Mouse (Mus musculus) G1E (cell line): ENCODE measurements around the gene Dnajc3. TPM values are rescaled to one million over a fixed set of nuclear protein-coding genes. Genes with fewer than 3 reads are reported as not detected.

Source experiments
- ATAC-seq: 2 replicates; pipeline ENCODE4 v1.8.0; 2016; ENCODE audit warnings: mild to moderate bottlenecking; ENCODE audit not compliant: insufficient number of reproducible peaks, poor library complexity, low FRiP score, severe bottlenecking; ENCODE audit errors: extremely low read depth
- DNase-seq: peaks from one replicate; pipeline ENCODE4 v3.0.0; 2012; ENCODE audit warnings: low spot score
- H3K27me3 ChIP-seq: 2 replicates; pipeline ENCODE4 v1.6.1; 2012; ENCODE audit warnings: mild to moderate bottlenecking, low read length, inconsistent platforms; ENCODE audit not compliant: insufficient read depth
- H3K36me3 ChIP-seq: replicated peaks from 2 replicates; pipeline ENCODE3; 2012; ENCODE audit warnings: mild to moderate bottlenecking, inconsistent platforms
- H3K4me1 ChIP-seq: 2 replicates; pipeline ENCODE4 v1.6.1; 2012; ENCODE audit warnings: low read depth, low read length, inconsistent platforms, mixed read lengths; ENCODE audit not compliant: insufficient read depth
- H3K4me3 ChIP-seq: 2 replicates; pipeline ENCODE4 v1.5.1; 2012; ENCODE audit warnings: low read depth, mild to moderate bottlenecking, inconsistent platforms, low read length, moderate library complexity, mixed read lengths
- H3K9me3 ChIP-seq: replicated peaks from 2 replicates; pipeline ENCODE4 v1.6.1; 2012; ENCODE audit warnings: inconsistent platforms
- CTCF ChIP-seq: IDR thresholded peaks from 2 replicates; pipeline ENCODE4 v1.5.1; 2012; ENCODE audit warnings: low read depth, low read length, inconsistent platforms, mixed read lengths
- GATA1 ChIP-seq: IDR thresholded peaks from 2 replicates; pipeline ENCODE4 v1.6.1; 2012; ENCODE audit warnings: borderline replicate concordance, low read length, inconsistent platforms, mixed read lengths
- GATA2 ChIP-seq: IDR thresholded peaks from 2 replicates; pipeline ENCODE4 v1.6.1; 2012; ENCODE audit warnings: low read depth, low read length, inconsistent platforms, borderline replicate concordance
- POLR2AphosphoS5 ChIP-seq: IDR thresholded peaks from 2 replicates; pipeline ENCODE4 v1.6.1; 2012; ENCODE audit warnings: low read depth, low read length, inconsistent platforms; ENCODE audit not compliant: insufficient replicate concordance
- TAL1 ChIP-seq: conservative IDR thresholded peaks from 2 replicates; pipeline ENCODE4 v1.6.1; 2012; ENCODE audit warnings: low read depth, low read length, inconsistent platforms, mixed read lengths
- polyA plus RNA-seq: library from polyadenylated mRNA; stranded (reverse); fragments of >175 nt; gene quantifications from 2 replicates; pipeline ENCODE4 v1.2.3, GENCODE M21; 2012
- total RNA-seq, 2 experiments: library from RNA; stranded (forward) in 1 of 2; stranded (reverse) in 1 of 2; fragments of 200-1000 nt in 1 of 2; fragments of >200 nt in 1 of 2; fragmentation: Nextera tagmentation in 1 of 2; gene quantifications; 2 replicates each; pipeline ENCODE4 v1.2.3; 2014 to 2017

Dnajc3 gene
- total and polyA plus RNA-seq, 3 experiments = 3.9 to 54.6 (median 36.9) TPM

- H3K4me3 ChIP-seq = no peak overlapping the region
- no peak for TF ChIP-seq GATA1
- 0 out of 2 replicates have a peak, but pooled peaks have one; percentile 17 for TF ChIP-seq CTCF
- H3K36me3 ChIP-seq = no peaks in the 10 kb centered on the region
- DNase-seq (no peak), ATAC-seq (no peak)
- H3K27me3 ChIP-seq = peaks cover 2% of the 10 kb centered on the region; the same call in 1 of the 2 replicates
- no peaks in the 10 kb centered on the region for H3K4me1 ChIP-seq
- no peaks in the 10 kb centered on the region for H3K9me3 ChIP-seq
These were observed 88.1 kb downstream of the Dnajc3 start for GRCm38 (mm10) chr14:119025889-119026288.

GRCm38 (mm10) chr14:119027130-119027529, 89.4 kb downstream of the Dnajc3 start:
- ATAC-seq (peak; percentile 91), DNase-seq (peak; percentile 49)

GRCm38 (mm10) chr14:119027675-119028253, 90.0 kb downstream of the Dnajc3 start:
- no peak for TF ChIP-seq TAL1
- no peak for TF ChIP-seq GATA2
- TF ChIP-seq POLR2AphosphoS5 = no peak
- no peak for TF ChIP-seq CTCF
- no peak for TF ChIP-seq GATA1
- no peak overlapping the region for H3K4me3 ChIP-seq
- H3K27me3 ChIP-seq = no peaks in the 10 kb centered on the region
- ATAC-seq = no peak
- H3K4me1 ChIP-seq = no peaks in the 10 kb centered on the region
- no peak for DNase-seq
- no peaks in the 10 kb centered on the region for H3K36me3 ChIP-seq
- H3K9me3 ChIP-seq = no peaks in the 10 kb centered on the region

More at GRCm38 (mm10) chr14:119027130-119027529, 89.4 kb downstream of the Dnajc3 start:
- Histone ChIP-seq H3K4me3 (no peak overlapping the region), H3K36me3 (no peaks in the 10 kb centered on the region), H3K9me3 (no peaks in the 10 kb centered on the region), H3K27me3 (peaks cover 2% of the 10 kb centered on the region; the same call in 1 of the 2 replicates), H3K4me1 (no peaks in the 10 kb centered on the region)
- TF ChIP-seq GATA2 (no peak), CTCF (peak; percentile 97)

Other genes starting within 250 kb of the Dnajc3 start
- 22.9 and 25.2 TPM in 2 replicates for gene Abcc4, start 231.8 kb upstream of the Dnajc3 start, total RNA-seq (2014; fragmentation: Nextera tagmentation)
- gene Abcc4, start 231.8 kb upstream of the Dnajc3 start, total RNA-seq (2017) = 13.3 and 16.2 TPM in 2 replicates
- gene Abcc4, start 231.8 kb upstream of the Dnajc3 start, polyA plus RNA-seq = 9.7 and 10.5 TPM in 2 replicates
- gene Cldn10, start 150.1 kb upstream of the Dnajc3 start, total RNA-seq (2014; fragmentation: Nextera tagmentation) = not detected in 2 replicates
- gene Cldn10, start 150.1 kb upstream of the Dnajc3 start, total RNA-seq (2017) = 0.16 TPM in 1 of 2 replicates, not detected in the other
- not detected in 2 replicates for gene Cldn10, start 150.1 kb upstream of the Dnajc3 start, polyA plus RNA-seq
- 22.5 and 30.9 TPM in 2 replicates for gene Dzip1, start 12.5 kb upstream of the Dnajc3 start, total RNA-seq (2014; fragmentation: Nextera tagmentation)
- 5.5 and 6.9 TPM in 2 replicates for gene Dzip1, start 12.5 kb upstream of the Dnajc3 start, total RNA-seq (2017)
- gene Dzip1, start 12.5 kb upstream of the Dnajc3 start, polyA plus RNA-seq = 2.1 and 3.1 TPM in 2 replicates
- 3.1 and 7.7 TPM in 2 replicates for gene Uggt2, start 161.5 kb downstream of the Dnajc3 start, total RNA-seq (2014; fragmentation: Nextera tagmentation)
- gene Uggt2, start 161.5 kb downstream of the Dnajc3 start, total RNA-seq (2017) = 0.55 and 0.58 TPM in 2 replicates
- 0.07 TPM in 1 of 2 replicates, not detected in the other for gene Uggt2, start 161.5 kb downstream of the Dnajc3 start, polyA plus RNA-seq
- not detected in 2 replicates for gene Hs6st3, start 200.4 kb downstream of the Dnajc3 start, total RNA-seq (2014; fragmentation: Nextera tagmentation)
- 0.11 and 0.12 TPM in 2 replicates for gene Hs6st3, start 200.4 kb downstream of the Dnajc3 start, total RNA-seq (2017)
- not detected in 2 replicates for gene Hs6st3, start 200.4 kb downstream of the Dnajc3 start, polyA plus RNA-seq